Mouse (Mus musculus) myocyte (in vitro differentiated cells): ENCODE data around the gene Shisa9. TPM values are rescaled to one million over a fixed set of nuclear protein-coding genes. Genes with fewer than 3 reads are reported as not detected.

Experiments used
- H3K27me3 ChIP-seq: one replicate; pipeline ENCODE4 v1.6.1; 2011; ENCODE audit not compliant: control insufficient read depth, insufficient read depth, insufficient read length
- H3K36me3 ChIP-seq: one replicate; pipeline ENCODE4 v1.6.1; 2011; ENCODE audit not compliant: control insufficient read depth, insufficient read depth
- H3K4me2 ChIP-seq: one replicate; pipeline ENCODE4 v1.6.1; 2011; ENCODE audit warnings: low read depth, control low read depth
- H3K4me3 ChIP-seq: one replicate; pipeline ENCODE4 v1.5.1; 2011; ENCODE audit warnings: mild to moderate bottlenecking, control low read depth, moderate library complexity
- H3K79me2 ChIP-seq: one replicate; pipeline ENCODE4 v1.6.1; 2011; ENCODE audit not compliant: control insufficient read depth, insufficient read depth
- H3ac ChIP-seq: one replicate; pipeline ENCODE4 v1.6.1; 2011; ENCODE audit not compliant: control insufficient read depth, insufficient read length
- CEBPB ChIP-seq: IDR thresholded peaks from 2 replicates; pipeline ENCODE4 v1.6.1; 2011; ENCODE audit warnings: mild to moderate bottlenecking, moderate library complexity; ENCODE audit not compliant: poor library complexity, insufficient read depth, severe bottlenecking
- E2F4 ChIP-seq: IDR thresholded peaks from one replicate; pipeline ENCODE4 v1.6.1; 2011; ENCODE audit warnings: mild to moderate bottlenecking, control low read depth, moderate library complexity; ENCODE audit not compliant: insufficient read depth
- MAX ChIP-seq: IDR thresholded peaks from one replicate; pipeline ENCODE4 v1.6.1; 2011; ENCODE audit warnings: low read depth, mild to moderate bottlenecking, control low read depth
- MYOD1 ChIP-seq, 3 experiments: IDR thresholded peaks; one replicate each; pipeline ENCODE4 v1.6.1; 2011; ENCODE audit warnings: control low read depth in 2 of 3, low read depth in 2 of 3, mild to moderate bottlenecking in 2 of 3, moderate library complexity in 1 of 3; ENCODE audit not compliant: insufficient read length in 2 of 3, control insufficient read depth in 1 of 3
- MYOG ChIP-seq, 3 experiments: IDR thresholded peaks; one replicate each; pipeline ENCODE4 v1.6.1; 2011; ENCODE audit warnings: control low read depth in 2 of 3, low read depth in 2 of 3, mild to moderate bottlenecking in 2 of 3; ENCODE audit not compliant: insufficient read length in 2 of 3, control insufficient read depth in 1 of 3, insufficient read depth in 1 of 3
- POLR2A ChIP-seq: IDR thresholded peaks from one replicate; pipeline ENCODE4 v1.6.1; 2011; ENCODE audit warnings: low read depth, mild to moderate bottlenecking, control low read depth, moderate library complexity; ENCODE audit not compliant: insufficient read length
- POLR2AphosphoS2 ChIP-seq: IDR thresholded peaks from one replicate; pipeline ENCODE4 v1.6.1; 2011; ENCODE audit warnings: low read depth, control low read depth; ENCODE audit not compliant: insufficient read length
- REST ChIP-seq: IDR thresholded peaks from one replicate; pipeline ENCODE4 v1.6.1; 2011; ENCODE audit warnings: mild to moderate bottlenecking, control low read depth, moderate library complexity; ENCODE audit not compliant: insufficient read depth, insufficient read length
- SRF ChIP-seq: IDR thresholded peaks from one replicate; pipeline ENCODE4 v1.6.1; 2011; ENCODE audit warnings: low read depth; ENCODE audit not compliant: control insufficient read depth, insufficient read length
- TCF12 ChIP-seq: IDR thresholded peaks from one replicate; pipeline ENCODE4 v1.6.1; 2011; ENCODE audit warnings: mild to moderate bottlenecking, control low read depth; ENCODE audit not compliant: poor library complexity, insufficient read depth, severe bottlenecking
- TCF3 ChIP-seq: IDR thresholded peaks from one replicate; pipeline ENCODE4 v1.6.1; 2011; ENCODE audit warnings: low read depth, control low read depth; ENCODE audit not compliant: insufficient read length
- USF1 ChIP-seq: IDR thresholded peaks from one replicate; pipeline ENCODE4 v1.6.1; 2011; ENCODE audit warnings: low read depth, mild to moderate bottlenecking, control low read depth, moderate library complexity
- polyA plus RNA-seq: library from polyadenylated mRNA; unstranded; fragments of >200 nt; fragmentation: generic; extraction: Trizol; gene quantifications from one replicate; pipeline ENCODE4 v1.2.1, GENCODE M21; 2012; ENCODE audit warnings: missing spikeins

Gene Shisa9
- polyA plus RNA-seq, 1 experiment, result not detected

DNA sequence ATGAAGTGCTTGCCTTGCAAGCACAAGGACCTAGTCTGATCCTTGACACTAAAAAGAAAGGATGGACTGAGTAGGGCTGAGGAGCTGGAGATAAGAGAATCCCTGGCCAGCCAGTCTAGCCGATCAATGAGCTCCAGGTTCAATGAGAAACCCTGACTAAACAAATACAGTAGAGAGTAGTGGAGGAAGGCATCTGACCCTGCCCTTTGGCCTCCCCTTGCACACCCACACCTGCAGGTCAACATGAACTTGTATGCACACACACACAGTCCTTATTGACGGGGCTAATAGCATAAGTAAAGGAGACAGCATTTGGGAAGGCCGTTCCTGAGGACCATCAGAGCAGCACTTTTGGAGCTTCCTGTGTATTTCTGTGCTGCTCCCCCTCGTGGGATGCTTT is 254.7 kb downstream of the Shisa9 start:
- H3K79me2 ChIP-seq, result no peaks in the 10 kb centered on the region
- no peak overlapping the region for H3K4me2 ChIP-seq
- TF ChIP-seq POLR2AphosphoS2 (no peak), USF1 (no peak), E2F4 (no peak), POLR2A (no peak), TCF3 (no peak), REST (no peak), CEBPB (no peak), MAX (no peak), MYOD1 (IDR thresholded peaks at IDR 0.05; ENCODE audit: control insufficient read depth in 1 of 3, insufficient read length in 2 of 3, low read depth in 2 of 3) (no peak), SRF (no peak)
- H3K27me3 ChIP-seq, result no peaks in the 10 kb centered on the region
- H3K4me3 ChIP-seq, result no peak overlapping the region
- no peaks in the 10 kb centered on the region for H3K36me3 ChIP-seq
- H3ac ChIP-seq, result no peak overlapping the region

GRCm38 (mm10) chr16:12259361-12259760 is 275.4 kb downstream of the Shisa9 start:
- no peak overlapping the region for H3K4me2 ChIP-seq
- TF ChIP-seq MYOD1 (IDR thresholded peaks at IDR 0.05; ENCODE audit: control insufficient read depth in 1 of 3, insufficient read length in 2 of 3, low read depth in 2 of 3) (no peak), TCF3 (no peak), POLR2A (no peak), TCF12 (no peak), MAX (no peak), CEBPB (no peak), E2F4 (no peak), POLR2AphosphoS2 (no peak), USF1 (no peak), REST (no peak)
- no peak overlapping the region for H3ac ChIP-seq

DNA sequence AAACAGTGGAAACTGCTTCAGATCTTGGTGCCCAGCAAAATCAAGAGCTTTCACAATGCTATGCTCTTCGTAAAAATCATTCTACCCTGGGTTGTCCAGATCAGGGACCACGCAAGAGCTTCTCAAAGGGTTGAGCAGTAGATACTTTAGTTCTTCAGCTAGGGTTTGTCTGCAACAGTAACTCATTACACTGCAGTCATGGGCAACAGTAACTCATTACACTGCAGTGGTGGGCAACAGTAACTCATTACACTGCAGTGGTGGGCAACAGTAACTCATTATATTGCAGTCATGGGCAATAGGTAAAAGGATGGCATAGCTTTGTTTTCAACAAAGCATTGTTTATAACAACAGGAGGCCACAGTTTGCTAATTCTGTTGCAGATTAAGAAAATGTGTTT is 281.9 kb downstream of the Shisa9 start:
- Histone ChIP-seq H3K79me2 (no peaks in the 10 kb centered on the region), H3K4me3 (no peak overlapping the region), H3ac (no peak overlapping the region), H3K27me3 (no peaks in the 10 kb centered on the region), H3K4me2 (no peak overlapping the region), H3K36me3 (no peaks in the 10 kb centered on the region)
- TF ChIP-seq TCF12, result no peak
- TF ChIP-seq POLR2AphosphoS2, result no peak
- no peak for TF ChIP-seq CEBPB
- TF ChIP-seq REST, result no peak
- no peak for TF ChIP-seq MYOD1 (IDR thresholded peaks at IDR 0.05; ENCODE audit: control insufficient read depth in 1 of 3, insufficient read length in 2 of 3, low read depth in 2 of 3)

More at GRCm38 (mm10) chr16:12259361-12259760, 275.4 kb downstream of the Shisa9 start:
- no peaks in the 10 kb centered on the region for H3K79me2 ChIP-seq
- H3K36me3 ChIP-seq, result no peaks in the 10 kb centered on the region
- no peak overlapping the region for H3K4me3 ChIP-seq
- H3K27me3 ChIP-seq, result no peaks in the 10 kb centered on the region

- no peak overlapping the region for H3K4me3 ChIP-seq
- H3K27me3 ChIP-seq, result no peaks in the 10 kb centered on the region
- H3K79me2 ChIP-seq, result no peaks in the 10 kb centered on the region
- no peak overlapping the region for H3K4me2 ChIP-seq
- H3K36me3 ChIP-seq, result no peaks in the 10 kb centered on the region
- H3ac ChIP-seq, result no peak overlapping the region
- TF ChIP-seq SRF, result no peak
Measured at GRCm38 (mm10) chr16:12300523-12300922, 316.6 kb downstream of the Shisa9 start.

GRCm38 (mm10) chr16:12303420-12303819 is 319.5 kb downstream of the Shisa9 start:
- Histone ChIP-seq H3K27me3 (no peaks in the 10 kb centered on the region), H3K4me3 (no peak overlapping the region)

More at GRCm38 (mm10) chr16:12303420-12303819, 319.5 kb downstream of the Shisa9 start:
- TF ChIP-seq MAX (no peak), TCF3 (no peak), POLR2AphosphoS2 (no peak), MYOG (IDR thresholded peaks at IDR 0.05; ENCODE audit: control insufficient read depth in 1 of 3, insufficient read depth in 1 of 3, insufficient read length in 2 of 3, low read depth in 2 of 3) (no peak), USF1 (no peak), SRF (no peak), POLR2A (no peak), REST (no peak), CEBPB (no peak), TCF12 (no peak), E2F4 (no peak), MYOD1 (IDR thresholded peaks at IDR 0.05; ENCODE audit: control insufficient read depth in 1 of 3, insufficient read length in 2 of 3, low read depth in 2 of 3) (no peak)
- H3K4me2 ChIP-seq, result no peak overlapping the region
- no peaks in the 10 kb centered on the region for H3K79me2 ChIP-seq
- H3ac ChIP-seq, result no peak overlapping the region
- no peaks in the 10 kb centered on the region for H3K36me3 ChIP-seq
